Mouse (Mus musculus): ENCODE data around the gene 1700123O20Rik. TPM values are rescaled to one million over a fixed set of nuclear protein-coding genes. Genes with fewer than 3 reads are reported as not detected.

1700123O20Rik gene
- total RNA-seq, 1 experiment from 2014 or later, result 24.1 TPM

Other genes with a start within 250 kb of the 1700123O20Rik start
- 49.1 to 94.7 TPM (median 53.7 TPM) in 3 replicates for gene Lrp10, start 222.1 kb upstream of the 1700123O20Rik start, total RNA-seq (2017)
- 0.68 TPM in 1 of 3 replicates, not detected in the others for gene Rem2, start 210.1 kb upstream of the 1700123O20Rik start, total RNA-seq (2017)
- 16.6 to 25.4 TPM (median 16.8 TPM) in 3 replicates for gene Prmt5, start 168.7 kb upstream of the 1700123O20Rik start, total RNA-seq (2017)
- gene Haus4, start 131.6 kb upstream of the 1700123O20Rik start, total RNA-seq (2017), result 22.6 to 36.0 TPM (median 32.4 TPM) in 3 replicates
- gene Ajuba, start 108.7 kb upstream of the 1700123O20Rik start, total RNA-seq (2017), result 0.43 to 2.9 TPM (median 0.67 TPM) in 3 replicates
- 0.21 to 3.2 TPM (median 2.4 TPM) in 3 replicates for gene 4931414P19Rik, start 80.2 kb upstream of the 1700123O20Rik start, total RNA-seq (2017)
- gene Psmb5, start 68.2 kb upstream of the 1700123O20Rik start, total RNA-seq (2017), result 30.4 to 56.5 TPM (median 43.4 TPM) in 3 replicates
- gene Psmb11, start 64.8 kb upstream of the 1700123O20Rik start, total RNA-seq (2017), result not detected in 3 replicates
- gene Gm17606, start 45.3 kb upstream of the 1700123O20Rik start, total RNA-seq (2017), result not detected in 3 replicates
- gene Cdh24, start 44.9 kb upstream of the 1700123O20Rik start, total RNA-seq (2017), result 0.48 to 2.6 TPM in 2 of 3 replicates, not detected in the other
- gene Acin1, start 715 bp downstream of the 1700123O20Rik start, total RNA-seq (2017), result 259 to 427 TPM (median 322 TPM) in 3 replicates
- gene Gm29776, start 12.6 kb downstream of the 1700123O20Rik start, total RNA-seq (2017), result 0.67 TPM in 1 of 3 replicates, not detected in the others
- gene Cebpe, start 26.0 kb downstream of the 1700123O20Rik start, total RNA-seq (2017), result 2.7 to 7.2 TPM in 2 of 3 replicates, not detected in the other
- 2.8 to 7.0 TPM (median 4.5 TPM) in 3 replicates for gene Slc7a8, start 95.7 kb downstream of the 1700123O20Rik start, total RNA-seq (2017)
- gene Rnf212b, start 127.9 kb downstream of the 1700123O20Rik start, total RNA-seq (2017), result not detected in 3 replicates
- 2.1 to 16.7 TPM (median 5.1 TPM) in 3 replicates for gene Homez, start 184.7 kb downstream of the 1700123O20Rik start, total RNA-seq (2017)
- gene Ppp1r3e, start 191.3 kb downstream of the 1700123O20Rik start, total RNA-seq (2017), result 1.3 to 2.7 TPM in 2 of 3 replicates, not detected in the other
- gene Bcl2l2, start 197.2 kb downstream of the 1700123O20Rik start, total RNA-seq (2017), result 2.2 to 9.0 TPM (median 4.0 TPM) in 3 replicates
- 3.0 to 3.6 TPM in 2 of 3 replicates, not detected in the other for gene Gm20521, start 197.2 kb downstream of the 1700123O20Rik start, total RNA-seq (2017)
- gene Pabpn1, start 206.3 kb downstream of the 1700123O20Rik start, total RNA-seq (2017), result 141 to 211 TPM (median 184 TPM) in 3 replicates
- gene Slc22a17, start 226.9 kb downstream of the 1700123O20Rik start, total RNA-seq (2017), result 0.85 to 1.4 TPM (median 1.1 TPM) in 3 replicates
- gene Efs, start 239.9 kb downstream of the 1700123O20Rik start, total RNA-seq (2017), result not detected in 3 replicates
- not detected in 3 replicates for gene Il25, start 246.5 kb downstream of the 1700123O20Rik start, total RNA-seq (2017)

All from monocyte, adult 5-6 weeks (primary cell).